Mouse (Mus musculus): ENCODE measurements around the gene Magea2.
"Not testable (repeated sequence)": the region's sequence is repeated elsewhere in the genome, so short reads cannot be mapped to it uniquely, and the experiment has no call there.

Gene Magea2

GRCm38 (mm10) chrX:155093566-155093965, at the start of gene Magea2:
TSS of gene Magea2 (minus strand) at chrX:155093666.
- DNase-seq (ENCODE audit: low read depth, low spot score): not testable (repeated sequence)

GRCm38 (mm10) chrX:155128312-155128711, 34.8 kb upstream of the Magea2 start, which contains the start of gene Cldn34b2:
TSS of gene Cldn34b2 (minus strand) at chrX:155128412.
- not testable (repeated sequence) for DNase-seq (ENCODE audit: low read depth, low spot score)

GRCm38 (mm10) chrX:155098024-155098423, 4.6 kb upstream of the Magea2 start:
- DNase-seq (ENCODE audit: low read depth, low spot score): peak; percentile 0

- not testable (repeated sequence) for DNase-seq (ENCODE audit: low read depth, low spot score)
These were observed 3.8 kb downstream of the Magea2 start, which contains the start of gene Magea1 for GRCm38 (mm10) chrX:155089693-155090092. TSS of gene Magea1 (minus strand) at chrX:155089793.

GRCm38 (mm10) chrX:155063045-155063444, 30.4 kb downstream of the Magea2 start, which contains the start of gene Magea5:
TSS of gene Magea5 (minus strand) at chrX:155063145.
- DNase-seq (ENCODE audit: low read depth, low spot score): not testable (repeated sequence)

GRCm38 (mm10) chrX:154995750-154996149, 97.7 kb downstream of the Magea2 start, which contains the start of gene Magea8:
TSS of gene Magea8 (minus strand) at chrX:154995850.
- DNase-seq (ENCODE audit: low read depth, low spot score): not testable (repeated sequence)
